In the genomic region with DNA sequence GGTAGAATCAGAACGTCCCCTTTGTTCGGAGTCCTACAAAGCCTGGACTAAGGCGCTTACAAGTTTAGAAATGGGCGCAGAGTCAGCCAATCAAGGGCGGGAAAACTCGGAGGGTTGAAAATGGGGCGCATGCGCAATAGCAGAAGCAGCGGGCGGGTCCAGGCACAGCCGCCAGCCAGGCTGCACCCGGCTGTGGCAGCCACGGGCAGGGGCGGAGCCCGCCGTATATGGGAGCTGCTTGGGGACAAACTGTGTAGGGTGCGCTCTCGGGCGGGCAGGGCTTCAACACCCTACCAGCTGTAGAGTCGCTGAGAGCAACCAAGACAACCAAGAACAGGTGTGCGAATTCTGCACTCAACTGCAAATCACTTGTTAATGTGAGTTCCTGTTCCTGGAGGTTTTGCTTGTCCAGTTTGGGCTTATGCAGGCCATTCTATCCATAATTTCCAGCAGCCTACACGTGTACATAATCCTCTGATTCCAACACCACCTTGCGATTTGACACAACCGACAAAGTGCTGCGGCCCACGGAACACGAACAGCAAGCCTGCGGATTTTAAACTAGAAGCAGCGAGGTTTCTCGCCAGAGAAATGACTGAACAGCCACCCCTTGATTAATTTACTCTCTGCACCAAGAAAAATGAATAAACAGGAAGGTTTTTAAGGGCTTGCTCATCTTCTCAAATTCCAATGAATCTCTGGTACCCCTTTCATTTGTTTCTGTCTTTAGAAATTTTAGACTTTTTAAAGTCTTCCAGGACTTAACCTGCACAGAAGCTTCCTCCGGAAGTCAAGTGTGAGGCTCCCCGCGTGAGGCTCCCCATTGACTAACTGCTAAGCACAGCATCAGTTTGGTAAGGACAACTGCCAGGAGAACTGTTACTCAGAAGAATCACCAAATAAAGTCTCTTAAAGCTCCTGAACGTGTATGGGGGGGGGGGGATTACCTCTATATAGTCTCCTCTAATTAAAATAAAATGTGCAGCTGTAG, we compare ENCODE assay signal across 8 mouse cellular contexts. TPM values are rescaled to one million over a fixed set of nuclear protein-coding genes. Genes with fewer than 3 reads are reported as not detected.
DNase-seq lines count a peak whose midpoint lies in the region; ATAC-seq lines count a peak whose summit lies in the region.

No protein-coding gene starts in this region.

- peak overlapping the region; percentile 65 for H3K9ac ChIP-seq in hindbrain, embryonic 16.5 days (ENCODE audit: low read depth, low read length)

- ATAC-seq in hindbrain, embryonic 16.5 days, result peak; percentile 96

- DNase-seq in WW6 (ENCODE audit: low read depth, low spot score), result peak; percentile 73
- DNase-seq in cerebellum, postnatal 4 days (ENCODE audit: low spot score in 2 of 2), result peak; percentile 82 to 87
- DNase-seq in gastrocnemius, adult 18-20 months (ENCODE audit: low spot score), result peak; percentile 96
- peak; percentile 94 to 96 for DNase-seq in left cerebral cortex, adult 18-20 months (ENCODE audit: low spot score in 2 of 2)
- DNase-seq in right cerebral cortex, adult 18-20 months, result peak; percentile 97
- DNase-seq in urinary bladder, postnatal 10 days (ENCODE audit: low spot score), result peak; percentile 71

- H3K79me2 ChIP-seq in macrophage (ENCODE audit: inconsistent target), result peaks cover 29% of the 10 kb centered on the region

- WGBS in hindbrain, embryonic 16.5 days, result 6% methylated on average over 34 of the region's 34 CpGs
- WGBS in macrophage (ENCODE audit: missing documents), result 3% methylated on average over 33 of the region's 34 CpGs

- no peaks in the 10 kb centered on the region for H3K27me3 ChIP-seq in hindbrain, embryonic 16.5 days (replicated peaks; ENCODE audit: control insufficient read depth, insufficient read depth, low read length)

- H3K4me2 ChIP-seq in hindbrain, embryonic 16.5 days (ENCODE audit: low read length), result peak overlapping the region; percentile 95

- peak overlapping the region; percentile 62 for H3K27ac ChIP-seq in hindbrain, embryonic 16.5 days (ENCODE audit: low read depth, low read length)
- peak overlapping the region; percentile 56 for H3K27ac ChIP-seq in macrophage

- H3K9me3 ChIP-seq in hindbrain, embryonic 16.5 days (ENCODE audit: control insufficient read depth, low read length), result no peaks in the 10 kb centered on the region

- H3K4me3 ChIP-seq in hindbrain, embryonic 16.5 days (ENCODE audit: low read length), result peak overlapping the region; percentile 50
- H3K4me3 ChIP-seq in macrophage (ENCODE audit: inconsistent target), result peak overlapping the region; percentile 21

- H3K36me3 ChIP-seq in hindbrain, embryonic 16.5 days (ENCODE audit: control insufficient read depth, insufficient read depth, low read length), result no peaks in the 10 kb centered on the region
- H3K36me3 ChIP-seq in macrophage (ENCODE audit: inconsistent target), result no peaks in the 10 kb centered on the region

- peaks cover 14% of the 10 kb centered on the region for H3K4me1 ChIP-seq in hindbrain, embryonic 16.5 days (ENCODE audit: control insufficient read depth, insufficient read depth, low read depth, low read length)

RNA-seq across cellular contexts. Expression of gene Kif16b, which starts 1.9 kb away (rescaled TPM):
- total RNA-seq in gastrocnemius, adult 18-20 months (2021), result 10 to 100 TPM; 33.3 to 46.1 TPM
- 3.3 and 3.9 TPM in 2 replicates for polyA plus RNA-seq in hindbrain, embryonic 16.5 days (2015; fragmentation: Nextera tagmentation; extraction: Ambion mirVana)
- total RNA-seq in left cerebral cortex, adult 18-20 months (2021), result 10 to 100 TPM; 15.0 to 18.1 TPM
- 100 to 1,000 TPM in 11 of 26 experiments, 10 to 100 TPM in 15; 41.4 to 172 (median 90.9) TPM for total RNA-seq in macrophage (2018; cell fraction: chromatin; rRNA removed)
- total RNA-seq in macrophage (2018; cell fraction: cytosol; rRNA removed), result 10 to 100 TPM; 15.2 to 33.2 (median 23.1) TPM
- total RNA-seq in macrophage (2018; cell fraction: nucleus; rRNA removed), result 10 to 100 TPM; 21.5 to 96.0 (median 41.3) TPM
- 16.8 to 20.4 TPM (median 19.8 TPM) in 3 replicates for polyA plus RNA-seq in macrophage (2018)

Comparison
In these comparisons a context has a peak if more than half of its experiments do, and no peak if none do; other contexts are left out.
1. Peak in every context shown above with its lines: DNase-seq, ATAC-seq, H3K4me3 ChIP-seq and H3K27ac ChIP-seq.